Mouse (Mus musculus) heart, postnatal 4 days (tissue): Measurements from ENCODE around the gene Dapk1. TPM values are rescaled to one million over a fixed set of nuclear protein-coding genes. Genes with fewer than 3 reads are reported as not detected.
A peak's percentile ranks its signal among the peaks of the same experiment; 100 is the strongest.
"Not testable (repeated sequence)": the region's sequence is repeated elsewhere in the genome, so short reads cannot be mapped to it uniquely, and the experiment has no call there.

Source experiments
- DNase-seq: peaks from one replicate; pipeline ENCODE4 v3.0.0; 2021
- total RNA-seq, 2 experiments: library from RNA; stranded (reverse); gene quantifications; 2 replicates each; pipeline ENCODE4 v1.2.3; 2021

Dapk1 gene
- 10 to 100 TPM; 15.9 to 22.7 TPM for total RNA-seq

DNA sequence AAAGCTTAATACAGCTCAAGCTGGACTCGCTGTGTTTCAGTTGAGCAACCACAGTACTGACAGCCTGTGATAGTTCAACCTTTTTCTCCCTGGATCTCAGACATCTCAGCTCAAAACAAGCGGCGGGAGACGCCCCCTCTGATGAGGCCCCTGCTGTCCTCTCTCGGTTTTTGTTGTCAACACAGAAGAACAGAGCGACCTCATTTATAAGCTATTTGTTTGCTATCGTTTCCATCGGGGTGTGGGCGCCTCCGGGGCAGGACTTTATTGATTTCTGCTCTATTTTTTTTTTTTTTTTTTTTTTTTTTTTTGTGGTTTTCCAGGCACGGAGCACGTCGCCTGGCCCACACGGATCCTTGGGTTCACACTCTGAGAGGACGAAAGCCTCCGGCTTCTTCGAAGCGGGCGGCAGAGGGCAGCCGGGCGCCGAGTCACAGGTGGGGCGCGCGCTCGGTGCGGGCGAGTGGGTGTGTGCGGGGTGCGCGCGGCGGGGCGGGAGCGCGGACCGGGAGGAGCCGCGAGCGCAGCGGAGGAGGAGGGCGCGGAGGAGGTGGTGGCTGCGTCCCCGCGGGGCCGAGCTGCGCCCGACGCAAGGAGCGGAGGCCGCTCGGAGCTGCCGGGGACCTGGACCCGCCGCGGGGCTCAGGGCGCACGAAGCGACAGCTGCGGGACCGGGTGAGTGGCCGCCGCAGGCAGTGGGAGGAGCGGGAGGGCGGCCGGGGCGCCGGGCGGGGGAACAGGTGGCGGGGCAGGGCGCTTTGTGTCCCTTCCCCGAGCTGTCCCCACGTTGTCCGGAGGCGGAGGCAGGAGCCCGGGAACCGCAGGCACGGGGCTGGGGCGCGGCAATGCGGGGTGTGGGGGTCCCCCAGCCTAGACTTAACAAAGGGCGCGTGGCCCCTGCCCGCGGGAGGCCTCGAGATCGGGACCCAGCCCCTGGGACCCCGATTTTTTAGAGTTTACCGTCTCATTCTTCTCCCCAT, at the start of gene Dapk1:
Gene Dapk1, plus strand, starts transcription at position 512 of the 980 bp plus-strand sequence.
- peak; percentile 84 for DNase-seq

GRCm38 (mm10) chr13:60553326-60553725, 48.4 kb upstream of the Dapk1 start:
- no peak for DNase-seq

DNA sequence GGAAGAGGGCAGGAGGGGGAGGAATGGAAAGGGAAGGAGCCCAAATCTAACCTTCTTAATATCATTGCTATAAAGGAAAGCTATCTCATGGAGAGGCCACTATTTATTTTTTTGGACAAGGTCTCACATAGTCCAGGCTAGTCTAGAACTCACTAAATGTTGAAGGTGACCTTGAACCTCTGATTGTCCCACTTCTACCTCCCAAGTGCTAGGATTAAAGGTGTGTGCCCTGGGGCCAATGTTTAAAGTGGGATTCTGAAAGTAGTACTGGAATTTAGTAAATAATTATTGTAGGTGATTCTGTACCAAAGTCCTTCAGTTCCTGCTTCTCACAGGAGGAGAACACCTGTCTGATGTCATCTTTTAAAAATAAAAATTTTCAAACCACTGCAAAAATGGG, 45.3 kb upstream of the Dapk1 start:
- DNase-seq = no peak

- DNase-seq = no peak
These were observed 44.8 kb upstream of the Dapk1 start for GRCm38 (mm10) chr13:60556911-60557310.

DNA sequence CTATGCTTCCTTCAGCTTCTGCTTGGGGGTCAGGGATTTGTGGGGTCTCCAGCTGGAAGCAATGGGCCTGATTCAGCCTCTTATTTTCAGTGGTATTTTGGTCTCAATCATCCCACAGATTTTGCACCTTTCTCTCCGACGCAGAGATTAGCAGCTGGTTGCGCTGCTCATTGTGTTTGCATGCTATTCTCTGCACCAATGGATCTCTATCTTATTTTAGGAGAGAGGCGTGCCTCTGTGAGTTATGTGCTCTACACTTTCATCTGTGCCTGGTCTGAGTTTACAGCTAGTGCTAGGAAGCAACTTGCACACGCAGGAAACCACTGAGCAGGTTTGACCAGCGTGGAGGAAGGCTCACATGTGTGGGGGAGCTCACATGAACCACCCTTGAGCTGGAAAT, 37.4 kb upstream of the Dapk1 start:
- no peak for DNase-seq

DNA sequence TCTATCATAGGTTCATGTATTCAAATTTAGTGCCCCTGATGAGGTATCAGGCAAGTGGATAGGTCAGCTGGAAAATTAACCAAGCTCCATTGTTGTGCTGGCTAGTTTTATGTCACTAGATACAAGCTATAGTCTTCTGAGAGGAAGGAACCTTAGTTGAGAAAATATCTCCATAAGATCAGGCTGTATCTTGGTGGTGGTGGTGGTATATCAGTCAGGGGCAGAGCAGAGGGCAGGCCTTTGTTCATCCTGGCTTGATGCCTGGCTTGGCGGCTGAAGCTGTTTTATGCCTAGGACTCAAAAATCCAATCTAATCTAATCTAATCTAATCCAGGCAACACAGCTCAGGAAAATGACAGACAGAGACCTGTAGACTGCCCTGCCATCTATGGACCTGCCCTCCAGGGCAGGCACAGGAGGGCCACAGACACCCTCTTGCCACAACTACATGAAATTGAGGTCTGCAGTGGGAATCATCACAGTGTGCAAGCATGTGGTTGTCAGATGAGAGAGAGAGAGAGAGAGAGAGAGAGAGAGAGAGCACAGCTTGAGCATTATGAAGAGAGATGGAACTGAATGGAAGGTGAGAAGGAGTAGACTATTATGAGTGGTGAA, 32.7 kb upstream of the Dapk1 start:
- DNase-seq = no peak

- no peak for DNase-seq
These were observed 32.2 kb upstream of the Dapk1 start for GRCm38 (mm10) chr13:60569549-60569941.

GRCm38 (mm10) chr13:60573541-60573940, 28.2 kb upstream of the Dapk1 start:
- no peak for DNase-seq

DNA sequence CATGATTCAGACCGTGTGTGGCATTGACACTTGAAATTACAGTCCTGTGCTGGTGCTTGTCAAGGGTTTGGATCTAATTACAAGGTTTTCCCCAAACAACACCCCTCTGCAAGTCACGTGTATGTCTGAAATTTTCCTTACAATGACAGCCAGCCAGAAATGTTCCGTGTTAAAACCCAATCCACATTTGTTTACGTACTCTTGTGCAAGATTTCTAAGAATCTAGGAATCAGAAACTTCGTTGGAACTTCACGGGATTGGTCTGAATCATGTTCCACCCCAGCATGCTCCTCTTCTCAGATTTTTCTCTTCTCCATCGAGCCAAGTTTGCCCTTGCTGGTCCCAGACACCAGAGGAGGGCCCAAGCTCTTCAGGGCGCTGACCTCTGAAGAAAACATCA, 27.8 kb upstream of the Dapk1 start:
- no peak for DNase-seq

DNA sequence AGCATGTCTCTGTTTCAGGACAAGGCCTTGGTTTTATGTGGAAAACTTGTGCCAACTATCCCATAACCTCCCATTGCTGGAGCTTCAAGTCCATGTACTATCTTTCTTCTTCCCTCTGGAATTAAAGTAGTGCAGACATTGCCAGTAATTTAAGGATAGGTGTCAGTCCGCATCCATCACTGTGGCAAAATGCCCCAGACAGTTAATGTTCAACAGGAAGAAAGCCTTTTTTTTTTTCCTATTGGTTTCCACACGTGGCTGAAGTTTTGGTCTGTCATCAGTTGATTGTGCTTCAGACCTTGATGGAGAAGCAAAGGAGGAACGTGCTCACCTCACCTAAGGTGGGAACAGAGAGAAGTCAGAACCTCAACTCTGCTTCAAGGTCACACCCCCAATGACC, 23.2 kb upstream of the Dapk1 start:
- DNase-seq = no peak

GRCm38 (mm10) chr13:60594866-60595265, 6.9 kb upstream of the Dapk1 start:
- no peak for DNase-seq

DNA sequence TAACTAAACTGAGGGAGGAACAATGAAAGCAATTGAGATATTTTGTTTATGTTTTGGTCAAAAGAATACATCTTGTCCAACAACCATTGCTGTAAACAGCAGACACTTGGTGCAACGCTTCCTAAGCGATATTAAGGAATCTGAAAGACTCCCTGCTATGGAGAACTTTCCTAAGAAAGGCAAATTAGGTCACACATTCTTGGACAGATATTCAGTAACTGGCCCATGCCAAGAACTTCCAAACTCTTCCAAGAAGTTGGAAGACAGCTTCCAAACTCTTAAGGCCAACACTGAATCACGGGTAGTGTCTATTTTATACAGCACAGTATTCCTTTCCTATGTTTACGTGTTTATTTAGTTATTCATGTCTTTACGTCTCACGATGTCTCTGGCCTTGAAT, 6.2 kb upstream of the Dapk1 start:
- no peak for DNase-seq

DNA sequence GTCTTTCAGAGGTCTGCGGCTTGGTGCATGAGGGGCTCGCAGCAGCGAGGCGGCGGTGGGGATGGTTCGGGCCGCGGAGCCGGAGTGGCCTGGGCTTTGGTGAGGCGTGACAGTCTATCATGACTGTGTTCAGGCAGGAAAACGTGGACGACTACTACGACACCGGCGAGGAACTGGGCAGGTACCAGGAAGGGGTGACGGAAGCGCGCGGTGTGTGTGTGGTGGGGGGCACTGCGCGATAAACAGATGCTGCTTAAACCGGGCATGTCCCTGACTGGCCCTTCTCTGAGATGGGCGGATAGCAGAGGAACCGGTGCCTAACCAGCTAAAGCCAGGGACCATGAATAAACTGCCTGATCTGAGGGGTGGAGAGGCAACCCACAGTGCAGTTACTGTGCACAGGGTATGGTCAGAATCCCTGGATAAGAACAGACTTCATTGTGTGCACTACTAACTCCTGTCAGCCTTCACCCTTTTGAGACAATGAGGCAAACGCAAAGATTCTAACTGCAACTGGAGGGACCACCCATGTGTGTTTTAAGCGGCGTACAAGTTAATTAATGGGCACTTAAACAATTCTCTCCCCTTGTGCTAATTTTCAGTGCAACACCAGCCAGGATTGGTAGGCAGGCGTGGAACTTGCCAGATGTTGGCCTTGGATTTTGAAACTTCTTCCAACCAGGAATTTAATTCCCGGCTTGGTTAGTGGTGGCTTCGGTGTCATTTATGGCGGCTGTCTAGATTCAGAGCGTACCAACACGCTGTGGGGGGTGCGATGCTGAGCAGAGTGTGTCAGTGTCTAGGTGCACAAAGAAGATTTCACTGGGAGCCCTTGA, 887 bp downstream of the Dapk1 start:
- DNase-seq = peak; percentile 39

- no peak for DNase-seq
These were observed 1.5 kb downstream of the Dapk1 start for GRCm38 (mm10) chr13:60603252-60603562.

- DNase-seq = no peak
These were observed 5.7 kb downstream of the Dapk1 start for GRCm38 (mm10) chr13:60607411-60607810.

- DNase-seq = no peak
These were observed 6.8 kb downstream of the Dapk1 start for GRCm38 (mm10) chr13:60608411-60609046.

GRCm38 (mm10) chr13:60609234-60609633, 7.5 kb downstream of the Dapk1 start:
- no peak for DNase-seq

DNA sequence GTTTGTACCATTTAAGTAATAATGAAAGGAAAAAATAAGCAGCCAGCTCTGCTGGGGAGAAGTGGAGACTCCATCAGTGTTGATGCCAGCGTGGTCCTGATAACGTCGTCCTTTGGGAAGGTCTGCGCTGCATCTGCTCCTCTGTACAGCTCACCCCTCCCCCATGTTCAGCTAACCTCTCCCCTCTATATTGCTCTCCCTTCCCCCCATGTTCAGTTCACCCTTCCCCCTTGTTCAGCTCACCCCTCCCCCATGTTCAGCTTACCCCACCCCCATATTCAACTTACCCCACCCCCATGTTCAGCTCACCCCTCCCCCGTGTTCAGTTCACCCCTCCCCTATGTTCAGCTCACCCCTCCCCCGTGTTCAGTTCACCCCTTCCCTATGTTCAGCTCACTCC, 8.8 kb downstream of the Dapk1 start:
- DNase-seq = no peak

GRCm38 (mm10) chr13:60610971-60611370, 9.2 kb downstream of the Dapk1 start:
- DNase-seq = not testable (repeated sequence)

DNA sequence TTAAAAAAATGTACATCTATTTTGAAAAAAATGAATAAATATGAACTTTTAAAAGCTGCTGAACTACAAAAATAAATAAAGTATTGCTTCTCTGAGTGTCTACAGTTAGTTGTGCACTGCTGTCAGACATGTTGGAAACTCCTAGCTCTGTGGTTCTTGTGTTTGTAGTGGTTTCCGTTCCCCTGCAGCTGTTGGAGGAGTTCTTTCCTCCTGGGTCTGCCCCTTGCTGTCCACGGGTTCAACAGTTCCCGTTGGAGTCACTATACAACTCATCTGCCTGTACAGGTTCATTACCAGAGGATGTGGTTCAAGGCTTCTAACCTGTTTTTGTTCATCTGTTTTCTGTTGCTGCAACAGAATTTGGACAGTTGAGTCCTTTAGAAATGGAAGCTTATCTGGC, 10.4 kb downstream of the Dapk1 start:
- no peak for DNase-seq

- DNase-seq = no peak
These were observed 12.4 kb downstream of the Dapk1 start for GRCm38 (mm10) chr13:60614154-60614553.

DNA sequence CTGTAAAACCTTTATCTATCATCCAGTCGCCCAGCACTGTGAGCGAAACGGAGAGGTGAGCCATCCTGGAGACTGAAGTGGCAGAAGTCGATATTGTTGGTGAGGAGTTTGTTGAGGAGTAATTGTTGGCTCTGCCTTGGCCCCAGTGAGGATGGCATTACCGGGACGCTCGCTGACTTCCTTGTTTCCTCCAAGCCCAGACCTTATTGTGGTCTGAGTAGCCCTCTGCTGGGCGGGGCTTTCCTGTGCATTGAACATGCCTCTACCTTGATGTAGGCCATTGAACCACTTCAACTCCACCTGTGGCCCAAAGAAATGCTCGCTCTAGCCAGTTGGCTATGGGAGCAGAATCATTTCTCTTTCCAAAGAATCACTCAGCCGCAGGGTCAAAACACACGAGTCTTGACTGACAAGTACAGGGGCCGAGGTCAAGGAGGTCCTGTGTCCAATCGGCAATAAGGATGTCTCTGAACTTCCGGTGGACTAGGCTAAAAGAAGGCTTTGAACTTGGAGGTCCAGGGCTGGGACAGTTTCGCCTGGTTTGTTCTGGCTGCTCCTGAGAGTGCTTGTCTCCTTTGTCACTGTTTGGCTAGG, 13.4 kb downstream of the Dapk1 start:
- DNase-seq = no peak
